ENCODE assay signal across 30 mouse cellular contexts in genomic region chr19:37203371-37203770, GRCm38 (mm10). TPM values are rescaled to one million over a fixed set of nuclear protein-coding genes. Genes with fewer than 3 reads are reported as not detected.
A peak's percentile ranks its signal among the peaks of the same experiment; 100 is the strongest.
DNase-seq lines count a peak whose midpoint lies in the region; ATAC-seq and TF ChIP-seq lines count a peak whose summit lies in the region.
"Had no signal": no experiment of that assay in that cellular context is flagged by ENCODE, and none has a peak within 500 bp of the region (broad histone marks: within the 10 kb centered on the region; RNA-seq: fewer than 3 reads in every experiment).

No protein-coding gene starts in this region.

- peaks cover 62% of the 10 kb centered on the region for H3K4me1 ChIP-seq in liver, embryonic 12.5 days
- peaks cover 34 to 36% of the 10 kb centered on the region in 2 experiments for H3K4me1 ChIP-seq in liver, embryonic 14.5 days (replicated peaks; ENCODE audit: control insufficient read depth in 2 of 2, insufficient read depth in 2 of 2, low read length in 1 of 2)
- no peaks in the 10 kb centered on the region for H3K4me1 ChIP-seq in intestine, embryonic 15.5 days (replicated peaks)

- 0 out of 2 replicates have a peak overlapping the region, but pooled peaks have one; percentile 58 for H3K27ac ChIP-seq in liver, embryonic 12.5 days
- H3K27ac ChIP-seq in liver, embryonic 14.5 days, result peak overlapping the region; percentile 13; the same call in 1 of the 2 replicates
- H3K27ac ChIP-seq in intestine, embryonic 15.5 days, result no peak overlapping the region
- H3K27ac ChIP-seq: embryonic facial prominence, embryonic 10.5 days; embryonic facial prominence, embryonic 13.5 days; forebrain, embryonic 10.5 days; gastrocnemius, adult 2 months; heart, embryonic 15.5 days; hindbrain, embryonic 14.5 days; hindbrain, postnatal 0 days had no signal

- WGBS in liver, embryonic 12.5 days (ENCODE audit: insufficient replicate concordance), result 45% methylated on average over 1 of the region's 1 CpGs
- WGBS in liver, embryonic 14.5 days (ENCODE audit: insufficient replicate concordance), result 35% methylated on average over 1 of the region's 1 CpGs
- 91% methylated on average over 1 of the region's 1 CpGs for WGBS in intestine, embryonic 15.5 days

- H3K4me3 ChIP-seq in liver, embryonic 12.5 days, result no peak overlapping the region
- no peak overlapping the region for H3K4me3 ChIP-seq in liver, embryonic 14.5 days (ENCODE audit: insufficient read depth in 1 of 2, low read depth in 2 of 2, low read length in 2 of 2)
- no peak overlapping the region for H3K4me3 ChIP-seq in intestine, embryonic 15.5 days (replicated peaks)
- H3K4me3 ChIP-seq: embryonic facial prominence, embryonic 10.5 days; embryonic facial prominence, embryonic 13.5 days; forebrain, embryonic 10.5 days; gastrocnemius, adult 2 months; heart, embryonic 12.5 days; heart, embryonic 15.5 days had no signal

- H3K9ac ChIP-seq in liver, embryonic 12.5 days, result no peak overlapping the region
- H3K9ac ChIP-seq in liver, embryonic 14.5 days (replicated peaks), result no peak overlapping the region
- no peak overlapping the region for H3K9ac ChIP-seq in intestine, embryonic 15.5 days
- H3K9ac ChIP-seq: embryonic facial prominence, embryonic 13.5 days; forebrain, postnatal 0 days; heart, embryonic 12.5 days; heart, embryonic 15.5 days; hindbrain, embryonic 14.5 days had no signal

- H3K4me2 ChIP-seq in liver, embryonic 12.5 days, result peak overlapping the region; percentile 0; the same call in 1 of the 2 replicates
- peak overlapping the region; percentile 5; the same call in 1 of the 2 replicates for H3K4me2 ChIP-seq in liver, embryonic 14.5 days (ENCODE audit: low read depth)
- no peak overlapping the region for H3K4me2 ChIP-seq in intestine, embryonic 15.5 days (replicated peaks)
- H3K4me2 ChIP-seq: embryonic facial prominence, embryonic 13.5 days; heart, embryonic 12.5 days; heart, embryonic 15.5 days; hindbrain, embryonic 14.5 days had no signal

- ATAC-seq in liver, embryonic 12.5 days, result no peak
- ATAC-seq in liver, embryonic 14.5 days (ENCODE audit: insufficient read depth), result no peak
- ATAC-seq in megakaryocyte progenitor cell, adult 5-6 weeks (replicated peaks; ENCODE audit: poor library complexity), result peak; percentile 40; the same call in 1 of the 2 replicates
- ATAC-seq in intestine, embryonic 15.5 days, result no peak
- no peak for ATAC-seq in erythroid progenitor cell, adult 5-6 weeks (replicated peaks; ENCODE audit: low FRiP score, poor library complexity, severe bottlenecking)
- ATAC-seq: activated CD4-positive, CD25-positive, alpha-beta regulatory T cell, adult 4 months; CD4-positive, CD25-positive, alpha-beta regulatory T cell, adult 4 months; forebrain, embryonic 14.5 days; forebrain, postnatal 0 days; hindbrain, postnatal 0 days; inflammation-experienced regulatory T-cells, adult 6 months had no signal

- TF ChIP-seq CTCF in liver, embryonic 14.5 days (IDR thresholded peaks at IDR 0.05; ENCODE audit: low read depth), result no peak

- peak; percentile 70 for TF ChIP-seq EP300 in liver, embryonic 14.5 days (IDR thresholded peaks at IDR 0.05; ENCODE audit: low read depth)

- no peaks in the 10 kb centered on the region for H3K9me3 ChIP-seq in liver, embryonic 12.5 days (replicated peaks)
- H3K9me3 ChIP-seq in liver, embryonic 14.5 days (ENCODE audit: control insufficient read depth, low read length), result no peaks in the 10 kb centered on the region
- no peaks in the 10 kb centered on the region for H3K9me3 ChIP-seq in intestine, embryonic 15.5 days
- H3K9me3 ChIP-seq: embryonic facial prominence, embryonic 10.5 days; embryonic facial prominence, embryonic 13.5 days; forebrain, embryonic 10.5 days; heart, embryonic 12.5 days; heart, embryonic 15.5 days had no signal

- no peaks in the 10 kb centered on the region for H3K36me3 ChIP-seq in liver, embryonic 12.5 days
- H3K36me3 ChIP-seq in liver, embryonic 14.5 days (replicated peaks; ENCODE audit: control insufficient read depth, insufficient read depth, low read depth), result no peaks in the 10 kb centered on the region
- no peaks in the 10 kb centered on the region for H3K36me3 ChIP-seq in intestine, embryonic 15.5 days
- H3K36me3 ChIP-seq: embryonic facial prominence, embryonic 10.5 days; embryonic facial prominence, embryonic 13.5 days; forebrain, embryonic 10.5 days; heart, embryonic 12.5 days; heart, embryonic 15.5 days had no signal

- DNase-seq in liver, result no peak
- DNase-seq in liver, embryonic 14.5 days (ENCODE audit: low read depth in 3 of 3, low spot score in 3 of 3), result no peak
- DNase-seq: adrenal gland, adult 8-10 months; adrenal gland, postnatal 25 days; cerebellum, adult 11-12 months; cerebellum, adult 8-10 months; cerebellum, postnatal 10 days; cerebellum, postnatal 36 days; embryo, embryonic 11 days; forebrain, postnatal 0 days; gastrocnemius, adult 2 months; gastrocnemius, postnatal 14 days; heart, adult 18-20 months; heart, postnatal 10 days; heart, postnatal 4 days had no signal

- no peaks in the 10 kb centered on the region for H3K27me3 ChIP-seq in liver, embryonic 12.5 days (replicated peaks)
- no peaks in the 10 kb centered on the region for H3K27me3 ChIP-seq in liver, embryonic 14.5 days (ENCODE audit: control insufficient read depth, insufficient read depth, low read length)
- no peaks in the 10 kb centered on the region for H3K27me3 ChIP-seq in intestine, embryonic 15.5 days (replicated peaks)
- H3K27me3 ChIP-seq: embryonic facial prominence, embryonic 13.5 days; heart, embryonic 12.5 days; heart, embryonic 15.5 days had no signal

RNA-seq across cellular contexts. Expression of gene March5, which starts 4.0 kb away (rescaled TPM):
- polyA plus RNA-seq in liver, embryonic 12.5 days (2016; fragmentation: Nextera tagmentation; extraction: Ambion mirVana), result 159 and 164 TPM in 2 replicates
- polyA plus RNA-seq in liver, embryonic 14.5 days (2012; rRNA removed), result 40.9 and 69.6 TPM in 2 replicates
- polyA plus RNA-seq in liver, embryonic 14.5 days (2014; fragmentation: Nextera tagmentation; extraction: Ambion mirVana), result 145 and 153 TPM in 2 replicates
- 87.2 and 95.3 TPM in 2 replicates for total RNA-seq in megakaryocyte progenitor cell, adult 5-6 weeks (2015)
- total RNA-seq in megakaryocyte progenitor cell, adult 5-6 weeks (2017), result 49.8 and 52.0 TPM in 2 replicates
- polyA plus RNA-seq in intestine, embryonic 15.5 days (2015; fragmentation: Nextera tagmentation; extraction: Ambion mirVana), result 69.9 and 75.8 TPM in 2 replicates
- 361 and 388 TPM in 2 replicates for total RNA-seq in erythroid progenitor cell, adult 5-6 weeks (2015; ENCODE audit: low replicate concordance)
- 349 and 424 TPM in 2 replicates for total RNA-seq in erythroid progenitor cell, adult 5-6 weeks (2017; ENCODE audit: low replicate concordance)

RNA-seq across cellular contexts. Expression of gene Cpeb3, which starts 5.0 kb away (rescaled TPM):
- polyA plus RNA-seq in liver, embryonic 12.5 days (2016; fragmentation: Nextera tagmentation; extraction: Ambion mirVana), result 2.6 and 3.2 TPM in 2 replicates
- 1.8 and 2.4 TPM in 2 replicates for polyA plus RNA-seq in liver, embryonic 14.5 days (2012; rRNA removed)
- polyA plus RNA-seq in liver, embryonic 14.5 days (2014; fragmentation: Nextera tagmentation; extraction: Ambion mirVana), result 1.8 and 1.9 TPM in 2 replicates
- 0.34 and 0.49 TPM in 2 replicates for total RNA-seq in megakaryocyte progenitor cell, adult 5-6 weeks (2015)
- 0.12 and 0.27 TPM in 2 replicates for total RNA-seq in megakaryocyte progenitor cell, adult 5-6 weeks (2017)
- polyA plus RNA-seq in intestine, embryonic 15.5 days (2015; fragmentation: Nextera tagmentation; extraction: Ambion mirVana), result 0.85 and 1.0 TPM in 2 replicates
- total RNA-seq in erythroid progenitor cell, adult 5-6 weeks (2015; ENCODE audit: low replicate concordance), result 39.6 and 42.8 TPM in 2 replicates
- 38.5 and 42.5 TPM in 2 replicates for total RNA-seq in erythroid progenitor cell, adult 5-6 weeks (2017; ENCODE audit: low replicate concordance)
- polyA plus RNA-seq: CD4-positive, CD25-positive, alpha-beta regulatory T cell, adult 4 months; inflammation-experienced regulatory T-cells, adult 6 months had no signal
